Mouse (Mus musculus) liver, adult 2 months (tissue): ENCODE results near the gene Frmd4a. TPM values are rescaled to one million over a fixed set of nuclear protein-coding genes. Genes with fewer than 3 reads are reported as not detected.

Experiments
- DNase-seq: peaks from one replicate; pipeline ENCODE4 v3.0.0-alpha.2; 2011; ENCODE audit warnings: low read depth, low spot score; ENCODE audit errors: extremely low read depth
- H3K27ac ChIP-seq: fragments of 200-500 bp; replicated peaks from 2 replicates; pipeline ENCODE4 v1.5.1; 2012; ENCODE audit warnings: low read depth, mild to moderate bottlenecking, control low read depth, inconsistent platforms, low read length; ENCODE audit not compliant: insufficient read depth
- H3K27me3 ChIP-seq: fragments of 200-500 bp; 2 replicates; pipeline ENCODE4 v1.6.1; 2012; ENCODE audit warnings: mild to moderate bottlenecking, moderate library complexity, low read length, inconsistent platforms; ENCODE audit not compliant: control insufficient read depth, insufficient read depth
- H3K36me3 ChIP-seq: fragments of 200-500 bp; 2 replicates; pipeline ENCODE4 v1.6.1; 2012; ENCODE audit warnings: low read length, inconsistent platforms; ENCODE audit not compliant: control insufficient read depth, insufficient read depth
- H3K4me1 ChIP-seq: fragments of 200-500 bp; 2 replicates; pipeline ENCODE4 v1.6.1; 2011; ENCODE audit warnings: low read length; ENCODE audit not compliant: control insufficient read depth, insufficient read depth
- H3K4me3 ChIP-seq: fragments of 200-500 bp; 2 replicates; pipeline ENCODE4 v1.5.1; 2011; ENCODE audit warnings: low read depth, mild to moderate bottlenecking, control low read depth, low read length, moderate library complexity; ENCODE audit not compliant: insufficient read depth
- H3K79me2 ChIP-seq: fragments of 200-500 bp; 2 replicates; pipeline ENCODE4 v1.6.1; 2012; ENCODE audit warnings: inconsistent platforms, mild to moderate bottlenecking, low read length, moderate library complexity; ENCODE audit not compliant: control insufficient read depth, insufficient read depth
- H3K9ac ChIP-seq: fragments of 200-500 bp; 2 replicates; pipeline ENCODE4 v1.6.1; 2012; ENCODE audit warnings: low read depth, mild to moderate bottlenecking, control low read depth, inconsistent platforms, low read length
- CTCF ChIP-seq: fragments of 200-500 bp; IDR thresholded peaks from 2 replicates; pipeline ENCODE4 v1.5.1; 2011; ENCODE audit warnings: low read depth, low read length, control low read depth
- POLR2A ChIP-seq: fragments of 200-500 bp; IDR thresholded peaks from 2 replicates; pipeline ENCODE4 v1.6.1; 2011; ENCODE audit warnings: low read length, control low read depth; ENCODE audit not compliant: insufficient read depth; ENCODE audit errors: extremely low read depth
- WGBS: fragments of 180-500 bp; shearing (Covaris S2); methylation state at CpG from one replicate; pipeline ENCODE4 v1.1.7; 2018; 5-methylcytosine and 5-hydroxymethylcytosine counted together
- polyA plus RNA-seq: library from polyadenylated mRNA; depleted of rRNA; stranded (reverse); fragments of >200 nt; gene quantifications from 2 replicates; pipeline ENCODE4 v1.2.3, GENCODE M21; 2012
- total RNA-seq: library from RNA; depleted of rRNA; stranded (reverse); fragments of >200 nt; gene quantifications from 2 replicates; pipeline ENCODE4 v1.2.3, GENCODE M21; 2014

The Frmd4a gene
- total and polyA plus RNA-seq, 2 experiments, result 2.1 to 3.1 TPM

DNA sequence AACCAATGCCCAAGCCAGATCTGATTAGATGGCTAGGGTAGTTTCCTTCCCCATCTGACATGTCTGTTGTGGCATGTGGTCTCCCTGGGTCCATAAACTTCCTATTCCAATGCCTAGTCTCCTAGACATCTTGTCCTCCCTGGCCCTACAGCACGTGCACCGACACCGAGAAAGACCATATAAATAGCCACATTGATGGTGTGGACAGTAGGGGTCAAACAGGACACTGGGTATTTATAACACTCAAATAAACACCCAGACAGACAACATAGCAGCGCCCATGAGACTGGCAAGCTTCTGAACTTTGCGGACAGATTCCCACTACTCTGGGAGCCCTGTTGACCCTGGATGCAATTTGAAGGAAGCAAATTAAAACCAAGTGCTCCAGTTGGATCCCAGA, 526.8 kb downstream of the Frmd4a start:
- no peak overlapping the region for H3K4me3 ChIP-seq
- no peak for DNase-seq
- no peaks in the 10 kb centered on the region for H3K4me1 ChIP-seq
- H3K36me3 ChIP-seq, result no peaks in the 10 kb centered on the region
- H3K27me3 ChIP-seq, result no peaks in the 10 kb centered on the region
- WGBS, result 86% methylated on average over 5 of the region's 5 CpGs
- no peaks in the 10 kb centered on the region for H3K79me2 ChIP-seq
- no peak overlapping the region for H3K27ac ChIP-seq
- TF ChIP-seq POLR2A (no peak), CTCF (no peak)
- no peak overlapping the region for H3K9ac ChIP-seq

DNA sequence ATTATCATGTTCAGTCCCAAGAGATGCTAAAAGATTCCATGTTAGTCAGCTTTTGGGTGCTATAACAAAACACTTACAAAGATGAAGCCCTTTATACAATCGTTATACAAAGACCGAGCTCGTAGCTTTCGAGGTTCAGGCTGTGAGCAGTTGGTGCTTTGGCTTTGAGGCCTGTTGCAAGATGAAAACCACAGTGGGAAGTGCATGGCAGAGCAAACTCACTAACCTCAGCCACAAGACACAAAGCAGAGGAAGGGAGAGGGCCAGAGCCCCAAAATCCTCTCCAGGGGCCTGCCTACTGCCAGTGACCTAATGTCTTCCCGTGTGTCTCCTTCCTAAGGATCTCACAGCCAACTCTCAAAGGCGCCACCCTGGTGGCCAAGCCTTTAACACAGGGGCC, 527.7 kb downstream of the Frmd4a start:
- no peaks in the 10 kb centered on the region for H3K4me1 ChIP-seq

DNA sequence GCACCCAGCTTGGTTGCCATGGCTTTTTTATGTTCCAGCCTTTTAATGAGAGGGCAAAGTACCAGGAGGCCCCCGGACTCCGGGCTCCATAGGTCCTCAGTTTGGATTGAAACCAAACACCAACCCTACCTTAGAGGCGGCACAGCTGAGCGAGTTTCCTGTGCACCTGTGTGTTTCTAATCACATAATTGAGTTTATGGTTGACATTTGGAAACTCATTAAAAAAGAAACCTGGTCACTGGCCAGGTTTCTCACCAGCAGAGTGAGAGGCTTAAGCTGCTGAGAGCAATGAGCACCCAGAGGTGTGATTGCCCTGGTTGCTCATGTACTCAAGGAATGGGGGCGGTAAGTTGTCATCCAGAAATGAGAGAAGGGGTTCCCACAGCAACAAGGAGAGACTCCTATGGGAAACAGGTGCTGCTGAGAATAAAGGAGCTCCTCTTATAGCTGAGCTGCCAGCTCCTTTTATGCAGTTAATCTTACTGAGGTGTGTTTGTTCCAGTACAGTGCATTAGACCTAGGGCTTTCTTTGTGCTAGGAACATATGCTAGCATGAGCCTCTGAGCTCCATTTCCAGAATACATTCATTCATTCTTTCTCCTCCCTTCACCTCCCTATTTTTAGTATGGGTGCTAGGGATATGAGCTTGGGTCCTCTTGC, 529.6 kb downstream of the Frmd4a start:
- Histone ChIP-seq H3K4me1 (no peaks in the 10 kb centered on the region), H3K27ac (0 out of 2 replicates have a peak overlapping the region, but pooled peaks have one; percentile 10), H3K4me3 (no peak overlapping the region), H3K36me3 (no peaks in the 10 kb centered on the region), H3K27me3 (no peaks in the 10 kb centered on the region), H3K9ac (no peak overlapping the region), H3K79me2 (no peaks in the 10 kb centered on the region)
- 85% methylated on average over 5 of the region's 5 CpGs for WGBS
- TF ChIP-seq POLR2A (no peak), CTCF (no peak)
- no peak for DNase-seq

More for the DNA sequence above, 527.7 kb downstream of the Frmd4a start:
- Histone ChIP-seq H3K4me3 (no peak overlapping the region), H3K9ac (no peak overlapping the region), H3K27ac (no peak overlapping the region), H3K79me2 (no peaks in the 10 kb centered on the region), H3K27me3 (no peaks in the 10 kb centered on the region), H3K36me3 (no peaks in the 10 kb centered on the region)
- TF ChIP-seq CTCF (no peak), POLR2A (no peak)
- DNase-seq, result no peak
- 95% methylated on average over 6 of the region's 6 CpGs for WGBS

DNA sequence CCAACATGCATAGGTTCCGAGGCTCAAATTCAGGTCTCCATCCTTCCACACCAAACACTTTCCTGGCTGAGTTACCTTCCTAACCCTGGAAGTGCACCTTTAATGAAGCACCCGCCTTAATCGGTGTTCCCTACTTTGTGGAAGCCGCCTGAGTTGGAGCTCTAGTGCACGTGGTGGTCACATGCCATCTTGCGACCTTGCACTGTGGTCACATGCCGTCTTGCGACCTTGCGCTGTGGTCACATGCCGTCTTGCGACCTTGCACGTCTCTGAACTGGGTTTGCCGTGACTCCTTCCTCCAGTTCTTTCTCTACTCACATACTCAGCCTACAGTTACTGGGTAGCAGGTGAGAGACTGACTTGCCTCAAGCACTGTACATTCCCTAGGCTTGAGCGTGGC, 531.8 kb downstream of the Frmd4a start:
- H3K36me3 ChIP-seq, result no peaks in the 10 kb centered on the region
- no peak for TF ChIP-seq POLR2A
- TF ChIP-seq CTCF, result no peak
- no peak overlapping the region for H3K4me3 ChIP-seq
- H3K27me3 ChIP-seq, result no peaks in the 10 kb centered on the region
- H3K4me1 ChIP-seq, result no peaks in the 10 kb centered on the region
- DNase-seq, result no peak
- WGBS, result 94% methylated on average over 14 of the region's 14 CpGs
- H3K79me2 ChIP-seq, result no peaks in the 10 kb centered on the region
- no peak overlapping the region for H3K9ac ChIP-seq
- no peak overlapping the region for H3K27ac ChIP-seq

DNA sequence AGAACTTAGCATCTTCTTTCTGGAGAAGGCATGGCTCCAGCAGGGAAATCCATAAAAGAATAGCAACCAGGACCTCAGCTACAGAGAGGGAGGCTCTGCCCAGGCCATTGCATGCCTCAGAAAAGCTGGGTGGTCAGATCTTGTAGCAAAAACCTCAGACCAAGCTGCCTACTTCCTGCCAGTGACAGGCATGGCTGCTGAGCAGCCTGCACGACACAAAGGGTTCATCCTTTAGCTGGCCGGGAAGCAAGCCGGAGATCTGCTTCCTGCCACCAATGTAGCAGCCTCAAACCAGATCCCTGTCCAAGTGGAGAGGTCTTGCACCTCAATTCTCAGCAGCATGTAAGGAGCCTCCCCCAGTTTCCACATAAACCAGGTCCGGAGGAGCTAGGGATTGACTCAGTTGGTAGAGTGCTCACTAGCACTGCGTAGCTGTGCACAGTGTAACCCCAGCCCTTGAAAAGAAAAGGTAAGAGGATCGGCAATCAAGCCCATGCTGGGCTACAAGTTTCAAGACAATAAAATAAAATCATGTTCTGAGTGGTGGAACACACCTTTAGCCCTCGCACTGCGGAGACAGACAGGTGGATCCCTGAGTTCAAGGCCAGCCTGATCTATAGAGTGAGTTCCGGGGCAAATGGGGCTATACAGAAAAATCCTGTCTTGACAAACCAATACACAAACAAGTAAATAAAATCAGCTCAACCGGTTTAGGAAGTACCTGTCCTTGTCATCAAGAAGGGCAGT, 532.7 kb downstream of the Frmd4a start:
- Histone ChIP-seq H3K4me1 (no peaks in the 10 kb centered on the region), H3K36me3 (no peaks in the 10 kb centered on the region), H3K27ac (no peak overlapping the region), H3K9ac (no peak overlapping the region), H3K27me3 (no peaks in the 10 kb centered on the region), H3K4me3 (no peak overlapping the region), H3K79me2 (no peaks in the 10 kb centered on the region)
- WGBS, result 83% methylated on average over 10 of the region's 10 CpGs
- TF ChIP-seq CTCF (no peak), POLR2A (no peak)
- no peak for DNase-seq

DNA sequence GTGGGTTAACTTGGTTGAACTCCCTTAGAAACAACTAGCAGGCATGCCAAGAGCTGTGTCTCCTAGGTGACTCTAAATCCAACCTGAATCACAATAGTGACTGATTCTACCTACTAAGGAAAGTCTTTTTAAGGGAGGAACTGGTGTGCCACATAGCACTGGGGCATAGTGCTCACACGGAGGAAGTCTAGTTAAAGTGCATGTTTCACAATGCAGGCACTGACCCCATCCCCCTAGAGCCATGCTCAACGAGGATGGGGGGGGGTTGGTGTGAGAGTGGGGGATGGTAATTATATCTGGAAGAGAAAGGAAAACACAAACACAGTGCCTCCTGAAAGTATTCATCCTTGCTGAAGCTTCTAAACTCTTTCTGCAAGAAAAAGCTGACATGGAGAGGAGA, 533.9 kb downstream of the Frmd4a start:
- H3K27ac ChIP-seq, result no peak overlapping the region
- no peaks in the 10 kb centered on the region for H3K27me3 ChIP-seq
- TF ChIP-seq CTCF (no peak), POLR2A (no peak)
- WGBS, result 35% methylated on average over 2 of the region's 2 CpGs
- H3K79me2 ChIP-seq, result no peaks in the 10 kb centered on the region
- no peak overlapping the region for H3K4me3 ChIP-seq
- no peaks in the 10 kb centered on the region for H3K4me1 ChIP-seq
- no peak overlapping the region for H3K9ac ChIP-seq
- H3K36me3 ChIP-seq, result no peaks in the 10 kb centered on the region
- DNase-seq, result no peak
